Mouse (Mus musculus) midbrain, embryonic 11.5 days (tissue): ENCODE measurements around the gene Efemp1. TPM values are rescaled to one million over a fixed set of nuclear protein-coding genes. Genes with fewer than 3 reads are reported as not detected.

Experiments used
- ATAC-seq: fragments of 200-750 bp; cut with Nextera tagmentation; 2 replicates; pipeline ENCODE4 v1.8.0; 2017; ENCODE audit warnings: moderate TSS enrichment, moderate library complexity; ENCODE audit not compliant: low FRiP score
- DNase-seq: peaks from one replicate; pipeline ENCODE4 v3.0.0; 2015; ENCODE audit warnings: low spot score; ENCODE audit errors: missing footprints
- H3K27ac ChIP-seq: fragments of 300-500 bp; sonication (generic); 2 replicates; pipeline ENCODE4 v1.5.1; 2014; ENCODE audit warnings: low read depth, low read length
- H3K27me3 ChIP-seq: fragments of 300-500 bp; sonication (generic); 2 replicates; pipeline ENCODE4 v1.6.1; 2014; ENCODE audit warnings: mild to moderate bottlenecking, low read length, moderate library complexity, mixed read lengths; ENCODE audit not compliant: control insufficient read depth, insufficient read depth
- H3K36me3 ChIP-seq: fragments of 300-500 bp; sonication (generic); 2 replicates; pipeline ENCODE4 v1.6.1; 2014; ENCODE audit warnings: mild to moderate bottlenecking, low read length, moderate library complexity, mixed read lengths; ENCODE audit not compliant: control insufficient read depth, insufficient read depth
- H3K4me1 ChIP-seq: fragments of 300-500 bp; sonication (generic); 2 replicates; pipeline ENCODE4 v1.6.1; 2014; ENCODE audit warnings: low read length; ENCODE audit not compliant: control insufficient read depth, insufficient read depth
- H3K4me2 ChIP-seq: fragments of 300-500 bp; sonication (generic); 2 replicates; pipeline ENCODE4 v1.6.1; 2014; ENCODE audit warnings: mild to moderate bottlenecking, moderate library complexity
- H3K4me3 ChIP-seq: fragments of 300-500 bp; sonication (generic); 2 replicates; pipeline ENCODE4 v1.5.1; 2014; ENCODE audit warnings: low read depth, low read length
- H3K9ac ChIP-seq: fragments of 300-500 bp; sonication (generic); 2 replicates; pipeline ENCODE4 v1.6.1; 2014; ENCODE audit warnings: low read length
- H3K9me3 ChIP-seq: fragments of 300-500 bp; sonication (generic); 2 replicates; pipeline ENCODE4 v1.6.1; 2016; ENCODE audit warnings: low read length; ENCODE audit not compliant: control insufficient read depth
- WGBS: fragments of 180-500 bp; shearing (Covaris S2); extraction: QIAGEN DNeasy Blood & Tissue Kit; methylation state at CpG from one replicate; pipeline ENCODE4 v1.1.7; 2014; 5-methylcytosine and 5-hydroxymethylcytosine counted together
- polyA plus RNA-seq: library from polyadenylated mRNA; unstranded; fragments of >200 nt; fragmentation: Nextera tagmentation; extraction: Ambion mirVana; gene quantifications from 2 replicates; pipeline ENCODE4 v1.2.1, GENCODE M21; 2014

Gene Efemp1
- polyA plus RNA-seq, 1 experiment from 2014 or later: 11.0 TPM

DNA sequence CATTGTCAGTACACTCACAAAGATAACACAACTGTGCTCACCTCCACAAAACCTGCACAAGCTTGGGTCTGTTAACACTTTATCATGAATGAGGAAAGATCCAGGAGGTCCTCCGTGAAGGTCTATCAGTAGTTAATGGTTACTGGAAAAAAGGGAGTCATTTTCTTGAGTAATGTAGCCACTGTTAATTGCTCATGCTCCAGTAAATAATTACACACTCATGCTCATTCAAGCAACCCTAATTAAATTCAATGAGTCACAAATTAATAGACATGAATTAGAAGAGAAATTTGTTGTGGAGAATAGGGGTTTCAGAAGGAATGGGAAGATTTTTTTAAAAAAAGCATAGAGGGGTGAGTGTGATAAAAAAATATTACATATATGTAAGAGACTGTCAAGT is 108.4 kb downstream of the Efemp1 start:
- Histone ChIP-seq H3K4me2 (no peak overlapping the region), H3K36me3 (no peaks in the 10 kb centered on the region), H3K27ac (no peak overlapping the region), H3K27me3 (no peaks in the 10 kb centered on the region), H3K4me1 (no peaks in the 10 kb centered on the region), H3K4me3 (no peak overlapping the region), H3K9me3 (no peaks in the 10 kb centered on the region), H3K9ac (no peak overlapping the region)
- ATAC-seq (no peak), DNase-seq (no peak)
- WGBS: 94% methylated on average over 1 of the region's 1 CpGs
